Mouse (Mus musculus) kidney, adult 8-10 months (tissue): ENCODE measurements at regions not wholly inside any gene's neighbourhood (a gene's known extent, or its start where the extent isn't known, plus 50 kb on each side); places are given as distances from the start of the nearest gene placed in this dataset.
"Not testable (repeated sequence)": the region's sequence is repeated elsewhere in the genome, so short reads cannot be mapped to it uniquely, and the experiment has no call there.

Source experiments
- DNase-seq, 2 experiments: peaks; one replicate each; pipeline ENCODE4 v3.0.0; 2022

DNA sequence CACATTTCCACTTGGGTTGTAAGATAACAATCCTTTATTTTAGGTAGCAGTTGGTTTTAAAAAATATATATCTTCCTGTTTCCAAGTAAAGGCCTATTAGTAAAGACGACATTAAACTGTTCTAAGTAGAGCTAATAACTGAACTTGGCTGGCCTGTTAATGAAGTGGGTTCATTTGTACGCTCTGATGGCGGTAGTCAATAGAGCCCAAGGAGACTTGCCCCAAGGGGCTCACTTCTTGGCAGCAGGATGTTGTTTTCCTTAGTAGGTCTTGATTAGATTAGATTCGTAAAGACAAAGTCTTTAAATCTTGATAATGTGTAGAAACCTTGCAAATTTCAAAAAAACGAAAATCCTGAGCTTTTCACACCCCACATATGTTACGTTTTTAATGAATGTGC lies 135.4 kb upstream of the Rapgef5 start:
- no peak for DNase-seq

DNA sequence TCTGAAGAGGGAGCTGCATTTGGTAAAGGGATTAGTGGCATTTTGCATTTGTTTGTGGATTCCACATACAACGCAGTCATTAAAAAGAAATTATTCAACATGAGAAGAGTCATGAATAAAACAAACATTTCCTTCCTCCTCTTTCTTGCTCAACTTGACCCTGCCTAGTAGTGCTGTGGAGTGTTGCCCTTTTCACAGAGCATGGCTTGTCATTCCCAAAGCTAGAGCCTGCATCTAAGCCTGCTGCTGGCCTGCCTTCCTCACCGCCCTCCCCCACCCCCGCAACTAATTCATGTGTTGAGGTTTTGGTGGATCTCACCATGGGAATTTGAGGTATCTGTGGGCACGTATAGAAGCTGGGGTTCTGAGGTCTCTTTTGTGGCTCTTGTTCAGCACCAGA lies 133.6 kb upstream of the Rapgef5 start:
- not testable (repeated sequence) for DNase-seq

DNA sequence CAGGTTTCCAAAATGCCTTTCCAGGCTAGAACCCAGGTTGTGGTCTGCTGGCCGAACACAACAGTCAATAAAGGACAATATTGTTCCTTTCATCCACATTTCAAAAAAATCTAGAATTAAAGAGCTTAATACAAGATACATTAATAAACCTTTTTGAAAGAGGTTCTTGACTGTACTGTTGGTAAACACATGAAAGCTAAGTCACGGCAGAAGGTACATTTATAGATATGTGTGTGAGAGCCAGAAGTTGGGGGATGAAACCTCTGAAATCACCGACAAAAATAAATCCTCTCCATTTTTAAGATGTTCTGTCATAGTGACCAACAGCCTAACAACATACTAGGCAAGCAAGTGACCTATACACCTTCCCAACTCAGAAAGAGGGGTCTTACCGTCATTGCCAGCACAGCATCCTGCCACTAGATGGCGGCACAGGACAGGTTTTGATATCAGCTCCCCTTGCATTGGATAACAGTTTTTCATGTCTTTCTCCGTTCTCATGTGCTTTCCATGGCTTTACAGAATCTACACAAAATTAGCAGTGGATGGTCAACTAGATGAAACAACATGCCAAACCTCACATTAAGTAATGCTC lies 131.1 kb upstream of the Rapgef5 start:
- peak; percentile 48 to 80 for DNase-seq

DNA sequence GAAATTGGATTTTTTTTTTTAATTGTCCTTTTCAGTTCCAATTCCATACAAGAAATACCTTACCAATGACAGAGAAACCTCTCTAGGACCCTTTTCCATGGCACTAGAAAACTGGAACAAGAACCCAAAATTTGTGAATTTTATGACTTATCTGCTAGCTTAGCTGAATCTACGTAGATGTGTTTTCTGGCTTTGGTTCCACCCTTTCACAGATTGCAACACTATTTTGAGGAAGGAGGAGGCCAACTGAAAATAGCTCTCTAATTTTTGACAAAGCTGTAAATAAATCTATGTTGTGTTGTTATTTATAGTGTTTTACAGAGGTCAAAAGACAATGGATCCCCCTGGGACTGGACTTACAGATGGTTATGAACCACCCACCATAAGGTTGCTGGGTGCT lies 130.6 kb upstream of the Rapgef5 start:
- no peak for DNase-seq

DNA sequence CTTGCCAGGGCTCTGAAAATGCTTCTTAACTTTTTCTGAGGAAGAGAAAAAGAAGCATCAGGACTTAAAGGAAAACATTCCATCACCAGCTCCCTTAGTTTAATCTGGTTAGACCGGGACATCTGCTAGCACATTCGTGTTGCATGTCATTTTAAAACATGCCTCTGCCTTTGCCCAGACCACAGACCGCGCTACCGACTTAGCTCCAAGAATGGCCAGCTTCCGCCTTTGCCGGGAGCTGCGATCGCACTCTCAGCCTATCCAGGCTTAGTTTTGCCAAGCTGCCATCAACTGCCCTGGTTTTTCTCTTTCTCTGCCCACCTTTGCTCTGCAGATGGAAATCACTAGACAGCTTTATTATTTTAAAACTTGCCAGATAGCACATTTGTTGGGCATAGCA lies 129.3 kb upstream of the Rapgef5 start:
- no peak for DNase-seq

DNA sequence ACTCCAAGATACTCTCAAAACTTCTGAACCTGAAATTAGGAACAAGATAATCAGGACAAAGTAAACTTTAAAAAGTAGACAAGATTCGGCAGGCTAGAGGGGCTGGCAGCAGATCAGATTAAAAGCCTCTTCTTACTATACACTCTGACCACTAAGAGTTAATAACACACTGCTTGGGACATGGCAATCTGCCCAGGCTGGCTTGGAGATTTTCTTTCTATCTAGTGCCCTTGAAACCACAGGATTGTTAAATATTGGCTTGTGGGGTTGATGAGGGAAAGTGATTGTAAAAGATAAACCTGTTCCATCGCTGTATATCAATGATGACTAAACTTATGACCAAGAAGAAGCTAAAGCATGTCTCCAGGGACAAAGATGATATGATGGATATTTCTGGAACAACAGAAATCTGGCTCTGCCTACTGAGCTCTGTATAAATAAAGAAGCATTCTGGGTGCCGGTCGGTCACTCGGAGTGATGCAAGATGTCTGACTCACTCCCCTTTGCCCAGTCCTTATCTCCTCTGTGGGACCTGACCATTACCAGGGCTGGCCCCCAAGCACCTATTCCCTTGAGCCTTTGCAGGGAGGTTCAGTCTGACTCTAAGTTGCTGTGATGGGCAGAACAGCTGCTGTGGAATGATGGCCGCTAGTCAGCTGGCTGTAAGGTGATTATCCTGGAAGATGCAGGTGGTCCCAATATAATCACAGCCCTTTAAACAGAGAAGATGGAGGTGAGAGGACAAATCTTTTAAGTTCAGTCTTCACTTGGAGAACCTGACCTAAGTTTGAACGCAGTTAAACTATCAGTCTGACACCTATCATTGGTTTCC lies 126.5 kb upstream of the Rapgef5 start:
- DNase-seq, result peak in 1 of 2 experiments; percentile 74

DNA sequence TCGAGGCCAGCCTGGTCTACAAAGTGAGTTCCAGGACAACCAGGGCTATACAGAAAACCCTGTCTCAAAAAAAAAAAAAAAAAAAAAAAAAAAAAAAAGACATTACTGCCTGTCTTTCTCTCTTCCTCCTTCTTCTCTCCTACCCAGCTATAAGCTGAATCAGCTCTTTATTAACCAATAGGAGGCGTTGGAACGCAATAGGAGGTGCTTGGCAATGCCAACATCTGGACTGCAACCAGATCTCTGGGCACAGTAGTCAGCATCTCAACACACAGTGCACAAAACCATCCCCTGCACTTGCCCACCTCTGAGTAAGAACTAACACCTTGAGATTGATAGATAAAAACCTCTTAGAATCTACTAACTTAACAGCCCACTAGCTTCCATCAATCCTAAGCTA lies 118.8 kb upstream of the Rapgef5 start:
- DNase-seq, result no peak

DNA sequence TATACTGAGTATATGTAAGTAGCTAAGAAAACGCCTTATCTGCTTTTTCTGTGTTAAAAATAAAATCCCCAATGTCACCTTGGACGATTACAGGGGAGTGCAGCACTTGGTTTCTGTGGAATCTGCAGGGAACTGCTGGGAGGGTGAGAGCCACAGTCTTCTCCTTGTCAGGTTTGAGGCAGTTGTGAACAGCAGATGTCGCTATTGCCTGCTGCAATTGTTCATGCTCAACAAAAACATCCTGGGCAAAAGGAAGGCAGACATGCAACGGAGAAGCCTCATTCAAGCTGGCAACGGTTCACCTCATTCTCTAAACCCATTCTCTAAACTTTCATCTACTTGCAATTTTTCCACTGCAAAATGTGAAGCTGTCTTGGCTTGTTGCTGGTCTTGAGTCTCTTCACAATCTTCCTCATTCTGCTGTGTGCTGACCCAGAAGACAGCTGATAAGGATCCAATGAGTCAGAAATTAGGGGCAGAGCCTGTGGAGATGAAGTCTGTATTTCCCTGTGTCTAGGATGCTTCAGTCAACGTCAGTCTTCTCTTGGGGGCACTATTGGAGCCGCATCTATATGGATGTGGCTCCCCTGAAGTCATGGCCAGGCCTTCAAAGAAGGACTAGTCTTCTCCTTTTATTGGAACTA lies 112.6 kb upstream of the Rapgef5 start:
- peak; percentile 41 to 76 for DNase-seq

DNA sequence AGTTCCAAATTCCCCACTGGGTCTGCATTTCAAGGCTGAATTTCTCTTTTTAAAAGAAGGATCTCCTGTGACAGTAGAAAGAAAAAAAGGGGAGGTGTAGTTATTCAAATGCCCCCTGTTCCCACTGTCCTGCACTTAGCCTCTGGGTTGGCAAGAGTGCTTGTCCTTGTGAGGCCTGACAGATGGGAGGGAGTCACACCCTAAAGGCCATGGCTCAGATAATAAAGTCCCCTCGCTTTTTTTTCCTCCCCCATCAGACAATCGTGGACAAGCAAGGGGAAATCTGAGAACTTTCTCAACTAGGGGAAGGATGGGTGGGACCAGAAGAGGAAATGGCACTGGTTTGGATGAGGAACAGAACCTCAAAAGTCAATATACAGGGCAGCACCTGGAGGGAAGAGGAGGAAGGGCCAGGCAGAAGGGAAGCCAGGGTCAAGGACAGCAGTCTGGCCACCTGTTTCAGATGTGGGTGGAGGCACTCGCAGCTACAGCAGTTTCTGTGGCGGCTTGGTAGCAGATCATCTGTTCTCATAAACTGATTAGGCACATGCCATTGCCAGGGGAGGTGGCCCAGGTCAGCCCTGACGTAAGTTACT lies 112.0 kb upstream of the Rapgef5 start:
- DNase-seq, result peak; percentile 10 to 19

DNA sequence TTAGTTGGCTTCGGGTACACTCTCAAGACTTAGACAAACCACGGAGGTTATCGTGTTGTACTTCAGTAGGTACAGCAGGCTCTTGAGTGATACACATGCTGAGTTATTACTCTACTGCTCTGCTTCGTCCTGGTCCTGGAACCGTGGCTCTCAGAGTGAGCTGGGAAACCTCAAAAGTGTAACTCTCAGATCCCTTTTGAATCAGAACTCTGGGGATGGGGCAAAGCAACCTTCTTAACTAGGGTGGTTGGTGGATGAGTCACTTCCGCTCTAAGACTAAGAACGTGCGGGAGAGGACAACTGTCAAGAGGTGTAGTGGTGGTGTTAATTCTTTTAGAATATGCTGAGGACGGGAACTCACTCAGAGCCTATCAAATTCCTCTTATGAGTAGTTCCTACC lies 109.4 kb upstream of the Rapgef5 start:
- DNase-seq, result no peak

DNA sequence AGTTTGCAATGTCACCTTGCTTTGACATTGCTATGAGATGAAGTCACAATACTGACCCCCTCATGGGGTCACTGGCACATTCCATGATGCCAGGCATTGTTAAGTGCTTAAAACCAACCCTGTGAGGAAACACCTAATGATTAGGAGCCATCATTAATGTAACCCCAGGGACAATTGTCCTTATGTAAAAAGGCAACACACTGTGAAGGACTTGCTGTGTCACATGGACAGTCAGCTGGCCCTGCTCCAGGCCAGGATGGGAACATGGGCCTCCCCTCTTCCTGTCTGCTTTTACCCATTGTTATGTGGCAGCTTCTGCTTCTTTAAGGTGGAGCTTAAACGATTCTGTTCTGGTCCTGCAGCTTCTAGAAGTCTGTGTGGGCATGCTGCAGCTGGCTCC lies 105.7 kb upstream of the Rapgef5 start:
- peak in 1 of 2 experiments; percentile 8 for DNase-seq

DNA sequence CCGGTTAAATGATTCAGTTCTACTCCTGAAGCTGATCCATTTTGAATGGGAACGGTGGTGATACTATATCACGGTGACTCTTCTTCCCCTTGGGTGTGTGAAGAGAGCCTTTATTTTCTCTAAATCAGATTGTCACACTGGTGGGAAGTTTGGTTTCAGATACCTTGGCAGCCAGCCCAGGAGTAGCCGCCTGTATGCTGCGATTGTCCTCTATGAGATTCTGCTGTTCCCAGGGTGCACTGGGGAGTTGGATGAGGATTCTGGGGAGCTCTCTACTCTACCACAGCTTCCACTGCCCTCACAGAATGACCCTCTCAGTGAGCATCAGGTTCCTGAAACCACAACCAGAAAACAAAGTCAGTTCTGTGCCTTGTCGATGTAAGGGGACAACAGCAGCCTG lies 104.0 kb upstream of the Rapgef5 start:
- peak; percentile 20 to 40 for DNase-seq

DNA sequence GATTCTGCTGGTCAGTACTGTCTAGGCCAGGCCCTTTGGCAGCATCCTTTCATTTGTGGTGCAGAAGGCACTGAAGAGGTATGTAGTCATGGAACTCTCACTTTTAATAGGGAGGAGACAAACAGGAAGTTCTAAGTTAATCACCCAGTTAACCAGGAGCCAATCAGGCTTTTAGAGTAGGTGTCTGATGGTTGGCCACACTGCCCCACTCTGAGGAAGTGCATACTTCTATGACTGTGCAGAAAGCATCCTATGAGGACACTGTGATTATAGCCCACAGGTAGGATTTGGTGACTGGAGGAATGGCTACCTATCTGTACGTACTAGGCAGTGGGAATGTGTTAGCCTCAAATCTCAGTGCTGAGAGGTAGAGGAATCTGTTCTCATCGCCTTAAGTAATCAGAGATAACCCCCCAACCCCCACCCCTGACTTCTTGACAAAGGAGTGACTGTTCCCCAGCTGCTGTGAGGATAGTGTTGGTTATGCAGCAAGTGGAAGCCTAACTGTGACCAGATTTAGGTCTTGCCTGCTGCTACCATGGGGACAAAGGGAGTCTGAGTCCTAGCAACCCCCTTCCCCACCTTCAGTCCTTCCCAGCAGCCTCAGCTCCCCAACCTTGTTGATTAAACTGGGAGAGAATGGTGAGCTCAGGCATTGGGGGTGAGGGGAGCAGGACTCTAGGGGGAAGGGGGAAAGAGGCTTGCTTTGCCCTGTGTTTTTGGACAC lies 103.3 kb upstream of the Rapgef5 start:
- DNase-seq, result no peak

DNA sequence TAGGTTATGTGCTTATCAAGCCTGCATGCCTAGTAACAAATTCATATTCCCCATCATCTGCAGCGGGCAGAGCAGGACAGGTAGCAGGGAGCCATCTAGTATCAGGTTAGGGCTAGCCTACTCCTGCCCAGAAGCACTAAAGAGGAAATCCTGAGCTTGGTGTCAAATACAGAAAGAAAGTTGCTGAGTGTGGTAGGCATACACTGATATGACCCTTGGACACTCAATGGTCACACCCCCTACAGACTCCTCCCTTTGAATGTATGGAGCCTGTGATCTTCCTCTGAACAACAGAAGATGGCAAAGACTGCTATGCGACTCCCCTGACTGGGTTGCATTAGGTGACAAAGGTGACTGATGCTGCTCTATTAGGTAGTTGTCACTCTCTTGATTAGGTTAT lies 102.3 kb upstream of the Rapgef5 start:
- DNase-seq, result no peak

DNA sequence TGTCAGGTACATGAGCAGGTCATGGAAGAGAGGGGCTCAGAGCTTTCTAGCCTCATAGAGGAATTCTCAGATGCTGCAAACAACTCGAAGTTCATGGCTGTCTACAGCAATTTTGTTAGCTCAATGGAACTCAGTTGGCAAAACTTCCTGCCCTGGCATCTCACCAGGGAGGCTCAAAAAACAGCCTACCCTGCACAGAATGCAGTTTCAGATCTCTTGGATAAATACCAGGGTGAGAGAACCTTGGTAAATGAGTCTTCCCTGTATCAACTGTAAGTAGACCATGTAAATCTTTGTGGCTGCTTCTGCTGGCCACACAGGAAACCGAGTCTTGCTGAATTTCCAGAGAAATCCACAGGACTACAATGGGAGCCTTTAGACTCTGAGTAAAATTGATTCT lies 101.1 kb upstream of the Rapgef5 start:
- no peak for DNase-seq

DNA sequence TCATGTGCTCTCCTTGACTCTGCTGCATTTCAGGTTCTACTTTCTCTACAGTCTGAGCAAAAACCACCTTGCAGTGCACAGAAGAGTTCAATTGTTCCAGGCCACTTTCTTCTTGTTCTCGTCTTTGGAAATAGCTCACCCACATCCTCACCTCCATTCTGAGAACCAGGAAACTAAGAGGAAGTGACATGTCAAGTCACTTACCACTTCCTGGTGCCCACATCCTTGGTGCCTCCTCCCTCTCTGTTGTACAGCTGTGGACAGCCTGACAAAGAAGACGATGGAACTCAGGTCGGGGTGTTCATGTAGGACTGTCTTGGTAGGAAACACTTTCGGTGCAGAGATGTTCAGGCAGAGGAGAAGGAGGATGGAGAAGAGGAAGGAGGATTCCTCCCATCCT lies 98.3 kb upstream of the Rapgef5 start:
- DNase-seq, result no peak

DNA sequence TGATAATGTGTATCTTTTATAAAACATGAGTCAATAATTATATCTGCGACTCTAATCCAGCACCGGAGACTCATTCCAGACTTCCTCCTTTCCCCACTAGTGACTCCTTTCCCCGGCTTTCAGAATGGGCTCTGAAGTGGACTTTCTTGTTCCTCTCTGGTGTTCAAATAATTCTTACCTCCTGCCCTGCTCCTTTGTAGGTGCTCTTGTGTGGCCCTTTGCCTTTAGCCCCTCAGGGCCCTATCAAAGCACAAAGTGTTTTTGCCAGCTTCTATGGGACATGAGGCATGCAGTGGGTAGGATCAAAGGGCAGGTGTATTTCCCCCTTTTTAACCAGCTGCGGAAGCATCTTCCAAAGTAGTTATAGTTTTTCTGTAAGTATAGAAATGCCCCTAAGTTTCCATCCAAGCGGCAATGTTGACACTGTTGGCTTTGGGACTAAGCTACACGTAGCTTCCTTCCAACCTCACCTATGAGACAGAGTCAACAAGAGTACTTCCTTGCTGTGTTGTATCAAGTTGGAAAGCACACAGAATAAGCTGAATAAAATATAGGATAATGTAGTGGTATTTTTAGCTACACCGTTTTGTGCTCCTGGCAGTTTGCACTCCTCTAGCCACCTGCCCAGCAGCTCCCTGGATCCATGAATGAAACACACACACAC lies 93.8 kb upstream of the Rapgef5 start:
- DNase-seq, result no peak

DNA sequence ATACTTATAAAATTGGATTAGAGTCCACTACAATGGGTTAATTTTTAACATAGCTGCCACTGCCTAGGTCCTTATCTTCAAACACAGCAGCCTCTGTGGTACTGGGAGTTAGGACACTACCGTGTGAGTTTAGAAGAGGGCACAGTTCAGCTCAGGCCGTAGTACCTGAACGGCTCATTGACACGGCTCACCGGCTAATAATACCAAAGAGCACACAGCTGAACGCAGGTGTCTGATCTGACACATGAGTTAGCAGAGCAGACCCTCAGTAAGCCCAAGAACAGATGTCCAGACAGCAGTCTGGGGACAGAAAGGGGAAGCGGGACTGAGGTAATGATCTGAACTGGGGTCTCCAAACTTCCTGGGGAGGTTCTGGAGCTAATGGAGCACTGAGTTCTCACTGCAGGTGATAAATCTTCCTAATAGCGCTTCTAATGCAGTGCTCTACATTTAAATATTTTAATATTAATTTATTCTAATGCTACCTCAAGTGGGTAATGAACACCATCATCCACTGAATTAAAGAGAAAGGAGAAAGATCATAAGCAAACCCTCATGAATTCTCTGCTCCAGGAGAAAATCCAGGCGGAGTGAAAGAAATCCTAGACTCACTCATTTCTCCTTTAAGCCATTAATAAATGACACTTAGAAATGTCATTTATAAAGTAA lies 90.8 kb upstream of the Rapgef5 start:
- no peak for DNase-seq

DNA sequence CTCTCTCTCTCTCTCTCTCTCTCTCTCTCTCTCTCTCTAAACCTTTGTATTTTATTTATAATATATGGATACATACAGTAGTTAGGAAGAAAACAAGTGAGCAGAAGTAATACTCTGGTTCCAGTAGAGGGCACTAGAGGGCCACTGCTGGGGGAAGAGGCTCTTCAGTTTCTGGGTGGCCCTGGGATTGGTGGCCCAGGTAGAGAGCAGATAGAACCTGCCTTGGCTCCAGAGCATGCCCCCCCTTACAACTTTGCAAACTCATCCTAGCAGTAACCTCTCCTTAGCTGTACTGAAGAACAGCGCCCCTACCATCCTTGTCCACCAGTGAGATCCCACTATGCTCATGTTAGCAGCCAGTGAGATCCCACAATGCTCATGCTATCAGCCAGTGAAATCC lies 88.8 kb upstream of the Rapgef5 start:
- DNase-seq, result no peak

DNA sequence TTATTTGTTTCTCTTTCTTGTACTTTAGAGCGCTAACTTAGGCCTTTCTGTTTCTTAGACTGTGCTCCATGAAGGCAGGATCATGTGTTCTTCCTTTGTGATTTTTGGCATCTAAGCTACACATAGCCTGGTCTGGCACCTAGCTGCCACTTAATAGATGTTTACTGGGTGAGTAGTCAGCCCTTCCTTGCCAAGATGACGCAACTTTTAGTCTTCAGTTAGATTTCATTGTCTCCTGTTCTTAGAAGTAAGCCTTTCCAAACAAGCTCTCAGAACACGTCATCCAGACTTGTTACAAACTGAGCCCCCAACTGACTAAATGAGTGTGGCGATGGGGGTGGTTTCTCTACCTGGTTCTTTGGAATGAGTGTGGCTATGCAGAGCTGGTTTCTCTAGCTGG lies 85.4 kb upstream of the Rapgef5 start:
- DNase-seq, result no peak

DNA sequence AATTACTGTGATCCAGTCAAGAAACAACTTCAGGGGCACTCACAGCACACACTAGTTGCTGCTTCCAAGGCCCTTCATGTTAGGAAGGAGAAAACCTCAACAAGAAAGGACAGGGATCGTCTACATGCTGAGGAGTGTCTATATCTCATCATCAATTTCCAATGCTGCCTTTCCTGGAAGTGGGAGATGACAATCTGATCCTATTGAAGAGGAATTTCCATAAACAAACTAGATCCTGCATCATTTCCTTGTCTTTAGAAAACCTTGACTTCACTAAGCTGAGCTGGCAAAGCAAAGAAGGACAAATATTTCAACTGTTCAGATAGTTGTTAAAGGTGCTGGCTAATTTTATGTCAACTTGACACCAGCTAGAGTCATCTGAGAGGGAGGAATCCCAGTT lies 83.5 kb upstream of the Rapgef5 start:
- no peak for DNase-seq

DNA sequence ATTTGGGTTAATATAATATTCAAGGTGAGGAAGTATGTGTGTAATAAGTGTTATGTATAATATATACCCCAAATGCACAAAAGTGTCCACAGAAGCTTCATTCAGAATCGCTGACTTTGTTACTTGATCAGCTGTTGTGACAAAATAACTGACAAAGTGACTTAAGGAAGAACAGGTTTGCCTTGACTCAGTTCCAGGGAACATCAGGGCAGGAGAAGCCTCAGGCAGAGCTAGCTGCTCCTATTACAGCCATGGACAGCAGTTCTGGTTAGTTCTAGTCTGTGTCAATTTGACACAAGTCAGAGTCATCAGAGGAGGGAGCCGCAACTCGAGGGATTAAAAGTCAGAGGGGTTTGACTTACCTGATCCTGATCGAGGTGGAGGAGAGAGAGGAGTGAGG lies 79.3 kb upstream of the Rapgef5 start:
- DNase-seq, result no peak
